Mouse (Mus musculus) hindbrain, embryonic 11.5 days (tissue): ENCODE results near the gene Fgr. TPM values are rescaled to one million over a fixed set of nuclear protein-coding genes. Genes with fewer than 3 reads are reported as not detected.

Source experiments
- ATAC-seq: fragments of 200-750 bp; cut with Nextera tagmentation; 2 replicates; pipeline ENCODE4 v1.8.0; 2017; ENCODE audit warnings: mild to moderate bottlenecking, moderate TSS enrichment, moderate library complexity; ENCODE audit not compliant: low FRiP score
- DNase-seq: peaks from one replicate; pipeline ENCODE4 v3.0.0-alpha.2; 2015; ENCODE audit warnings: low spot score
- H3K27ac ChIP-seq: fragments of 300-500 bp; sonication (generic); 2 replicates; pipeline ENCODE4 v1.5.1; 2014; ENCODE audit warnings: mild to moderate bottlenecking, low read depth, low read length
- H3K27me3 ChIP-seq: fragments of 300-500 bp; sonication (generic); 2 replicates; pipeline ENCODE4 v1.6.1; 2014; ENCODE audit warnings: mild to moderate bottlenecking, low read length, moderate library complexity, mixed read lengths; ENCODE audit not compliant: control insufficient read depth, insufficient read depth
- H3K36me3 ChIP-seq: fragments of 300-500 bp; sonication (generic); 2 replicates; pipeline ENCODE4 v1.6.1; 2014; ENCODE audit warnings: mild to moderate bottlenecking, low read length, moderate library complexity, mixed read lengths; ENCODE audit not compliant: control insufficient read depth, insufficient read depth
- H3K4me1 ChIP-seq: fragments of 300-500 bp; sonication (generic); replicated peaks from 2 replicates; pipeline ENCODE4 v1.6.1; 2014; ENCODE audit warnings: low read length, mixed read lengths; ENCODE audit not compliant: control insufficient read depth, insufficient read depth
- H3K4me2 ChIP-seq: fragments of 300-500 bp; sonication (generic); replicated peaks from 2 replicates; pipeline ENCODE4 v1.6.1; 2014; ENCODE audit warnings: mild to moderate bottlenecking, low read depth, low read length
- H3K4me3 ChIP-seq: fragments of 300-500 bp; sonication (generic); 2 replicates; pipeline ENCODE4 v1.5.1; 2014; ENCODE audit warnings: low read depth, low read length
- H3K9ac ChIP-seq: fragments of 300-500 bp; sonication (generic); 2 replicates; pipeline ENCODE4 v1.6.1; 2014; ENCODE audit warnings: low read depth, low read length
- H3K9me3 ChIP-seq: fragments of 300-500 bp; sonication (generic); 2 replicates; pipeline ENCODE4 v1.6.1; 2016; ENCODE audit warnings: low read length; ENCODE audit not compliant: control insufficient read depth
- WGBS: fragments of 180-500 bp; shearing (Covaris S2); extraction: QIAGEN DNeasy Blood & Tissue Kit; methylation state at CpG from one replicate; pipeline ENCODE4 v1.1.7; 2014; 5-methylcytosine and 5-hydroxymethylcytosine counted together
- polyA plus RNA-seq: library from polyadenylated mRNA; unstranded; fragments of >200 nt; fragmentation: Nextera tagmentation; extraction: Ambion mirVana; gene quantifications from 2 replicates; pipeline ENCODE4 v1.2.1, GENCODE M21; 2014

Gene Fgr
- polyA plus RNA-seq, 1 experiment from 2014 or later = 0.34 TPM

GRCm38 (mm10) chr4:132975791-132976190 is 1.9 kb downstream of the Fgr start:
- Histone ChIP-seq H3K27me3 (peaks cover 28% of the 10 kb centered on the region), H3K9ac (no peak overlapping the region), H3K4me1 (peaks cover 10% of the 10 kb centered on the region), H3K4me2 (no peak overlapping the region), H3K27ac (no peak overlapping the region), H3K9me3 (no peaks in the 10 kb centered on the region), H3K4me3 (no peak overlapping the region), H3K36me3 (no peaks in the 10 kb centered on the region)
- ATAC-seq (no peak), DNase-seq (no peak)
- WGBS = 28% methylated on average over 3 of the region's 3 CpGs

DNA sequence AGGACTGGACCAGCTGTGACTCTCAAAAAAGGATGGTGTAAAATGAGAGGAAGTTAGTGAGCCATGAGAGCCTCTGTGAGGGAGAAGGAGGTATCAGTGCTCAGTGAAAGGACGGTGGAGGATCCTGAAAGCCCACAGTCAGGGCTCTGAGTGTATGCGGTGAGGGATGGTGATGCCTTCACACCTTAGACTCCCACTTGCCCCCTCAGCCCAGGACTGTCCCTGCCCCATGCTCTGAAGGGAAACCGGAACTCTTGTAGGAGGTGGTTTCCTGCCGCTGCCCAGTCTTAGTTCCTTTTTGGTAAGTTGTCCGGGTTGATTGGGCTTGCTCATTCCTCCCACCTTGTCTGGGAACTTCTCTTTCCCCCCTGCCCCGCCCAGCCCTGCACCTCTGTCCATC is 2.8 kb downstream of the Fgr start:
- no peaks in the 10 kb centered on the region for H3K9me3 ChIP-seq
- no peak for ATAC-seq
- DNase-seq = no peak
- H3K9ac ChIP-seq = no peak overlapping the region
- H3K27ac ChIP-seq = no peak overlapping the region
- H3K4me1 ChIP-seq = peaks cover 10% of the 10 kb centered on the region
- peaks cover 28% of the 10 kb centered on the region for H3K27me3 ChIP-seq
- H3K4me3 ChIP-seq = no peak overlapping the region
- no peak overlapping the region for H3K4me2 ChIP-seq
- WGBS = 81% methylated on average over 6 of the region's 6 CpGs
- no peaks in the 10 kb centered on the region for H3K36me3 ChIP-seq

DNA sequence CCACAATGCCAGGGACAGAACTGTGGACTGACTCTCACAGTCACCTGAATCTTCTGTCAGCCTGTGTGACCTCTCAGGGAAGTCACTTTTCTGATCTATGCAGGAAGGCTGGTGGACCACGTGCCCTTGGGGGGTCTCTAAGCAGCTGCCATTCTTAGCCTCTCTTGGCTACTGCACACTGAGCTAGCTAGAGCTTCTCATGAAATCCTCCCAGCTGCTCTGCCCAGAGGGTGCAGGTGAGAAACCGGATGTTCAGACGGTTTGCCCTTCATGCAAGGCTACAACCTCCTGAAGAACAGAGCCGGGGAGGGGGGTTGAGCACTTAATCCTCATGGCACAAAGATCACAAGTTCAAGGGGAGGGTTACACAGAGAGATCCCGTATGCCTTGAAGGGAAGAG is 3.7 kb downstream of the Fgr start:
- peaks cover 10% of the 10 kb centered on the region for H3K4me1 ChIP-seq
- no peak for ATAC-seq
- H3K4me2 ChIP-seq = no peak overlapping the region
- WGBS = 48% methylated on average over 5 of the region's 5 CpGs
- DNase-seq = no peak
- H3K9ac ChIP-seq = no peak overlapping the region
- H3K27me3 ChIP-seq = peaks cover 27% of the 10 kb centered on the region
- no peak overlapping the region for H3K4me3 ChIP-seq
- H3K36me3 ChIP-seq = no peaks in the 10 kb centered on the region
- no peaks in the 10 kb centered on the region for H3K9me3 ChIP-seq
- no peak overlapping the region for H3K27ac ChIP-seq

DNA sequence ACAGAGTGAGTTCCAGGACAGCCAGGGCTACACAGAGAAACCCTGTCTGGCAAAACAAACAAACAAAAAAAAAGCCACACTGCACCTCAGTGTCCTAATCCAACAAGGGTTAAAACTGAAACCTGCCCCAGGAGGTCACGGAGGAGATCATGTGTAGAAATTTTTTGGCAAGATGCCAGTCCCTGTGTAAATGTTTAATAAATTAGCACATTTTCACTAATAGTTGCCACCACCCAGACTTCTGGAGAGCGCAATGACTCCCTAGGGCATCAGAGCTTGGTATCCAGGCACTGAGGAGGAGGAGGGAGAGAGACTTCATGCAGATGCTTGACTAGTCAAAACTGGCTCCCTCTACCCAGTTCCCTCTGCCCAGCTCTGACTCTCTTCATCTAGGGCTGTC is 5.3 kb downstream of the Fgr start:
- DNase-seq = no peak

GRCm38 (mm10) chr4:132981621-132982020 is 7.7 kb downstream of the Fgr start:
- H3K4me2 ChIP-seq = no peak overlapping the region
- H3K27ac ChIP-seq = no peak overlapping the region
- no peaks in the 10 kb centered on the region for H3K9me3 ChIP-seq
- no peak overlapping the region for H3K9ac ChIP-seq
- no peaks in the 10 kb centered on the region for H3K27me3 ChIP-seq
- 84% methylated on average over 6 of the region's 6 CpGs for WGBS
- H3K4me3 ChIP-seq = no peak overlapping the region
- DNase-seq (no peak), ATAC-seq (no peak)
- H3K4me1 ChIP-seq = peaks cover 3% of the 10 kb centered on the region; the same call in 1 of the 2 replicates
- H3K36me3 ChIP-seq = no peaks in the 10 kb centered on the region

More for the DNA sequence above, 5.3 kb downstream of the Fgr start:
- Histone ChIP-seq H3K27ac (no peak overlapping the region), H3K4me1 (peaks cover 10% of the 10 kb centered on the region), H3K27me3 (peaks cover 11% of the 10 kb centered on the region), H3K36me3 (no peaks in the 10 kb centered on the region), H3K9ac (no peak overlapping the region), H3K4me3 (no peak overlapping the region), H3K9me3 (no peaks in the 10 kb centered on the region), H3K4me2 (no peak overlapping the region)
- ATAC-seq = no peak
- 85% methylated on average over 2 of the region's 2 CpGs for WGBS

DNA sequence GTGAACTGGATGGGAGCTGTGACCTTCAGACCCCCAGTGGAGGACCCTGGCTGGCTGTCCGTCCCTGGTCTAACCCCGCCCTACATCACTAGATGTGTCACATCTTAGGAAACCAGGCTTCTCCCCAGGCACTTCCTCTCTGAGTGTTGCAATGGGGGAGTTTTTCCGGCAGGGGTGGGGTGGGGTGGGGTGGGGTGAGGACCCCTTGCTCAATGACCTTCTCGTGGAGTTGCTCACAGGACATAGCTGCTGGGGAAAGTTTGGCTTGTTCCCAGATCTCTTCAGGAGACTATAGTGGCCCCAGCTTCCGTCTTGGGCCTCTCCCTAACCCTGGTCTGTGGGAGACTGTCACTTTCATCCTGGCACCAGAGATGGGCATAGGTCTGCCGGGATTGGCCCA is 9.1 kb downstream of the Fgr start:
- H3K4me2 ChIP-seq = no peak overlapping the region
- H3K4me3 ChIP-seq = no peak overlapping the region
- H3K27me3 ChIP-seq = no peaks in the 10 kb centered on the region
- no peaks in the 10 kb centered on the region for H3K9me3 ChIP-seq
- ATAC-seq (no peak), DNase-seq (no peak)
- H3K4me1 ChIP-seq = peaks cover 3% of the 10 kb centered on the region; the same call in 1 of the 2 replicates
- 69% methylated on average over 6 of the region's 6 CpGs for WGBS
- H3K36me3 ChIP-seq = no peaks in the 10 kb centered on the region
- no peak overlapping the region for H3K27ac ChIP-seq
- H3K9ac ChIP-seq = no peak overlapping the region

DNA sequence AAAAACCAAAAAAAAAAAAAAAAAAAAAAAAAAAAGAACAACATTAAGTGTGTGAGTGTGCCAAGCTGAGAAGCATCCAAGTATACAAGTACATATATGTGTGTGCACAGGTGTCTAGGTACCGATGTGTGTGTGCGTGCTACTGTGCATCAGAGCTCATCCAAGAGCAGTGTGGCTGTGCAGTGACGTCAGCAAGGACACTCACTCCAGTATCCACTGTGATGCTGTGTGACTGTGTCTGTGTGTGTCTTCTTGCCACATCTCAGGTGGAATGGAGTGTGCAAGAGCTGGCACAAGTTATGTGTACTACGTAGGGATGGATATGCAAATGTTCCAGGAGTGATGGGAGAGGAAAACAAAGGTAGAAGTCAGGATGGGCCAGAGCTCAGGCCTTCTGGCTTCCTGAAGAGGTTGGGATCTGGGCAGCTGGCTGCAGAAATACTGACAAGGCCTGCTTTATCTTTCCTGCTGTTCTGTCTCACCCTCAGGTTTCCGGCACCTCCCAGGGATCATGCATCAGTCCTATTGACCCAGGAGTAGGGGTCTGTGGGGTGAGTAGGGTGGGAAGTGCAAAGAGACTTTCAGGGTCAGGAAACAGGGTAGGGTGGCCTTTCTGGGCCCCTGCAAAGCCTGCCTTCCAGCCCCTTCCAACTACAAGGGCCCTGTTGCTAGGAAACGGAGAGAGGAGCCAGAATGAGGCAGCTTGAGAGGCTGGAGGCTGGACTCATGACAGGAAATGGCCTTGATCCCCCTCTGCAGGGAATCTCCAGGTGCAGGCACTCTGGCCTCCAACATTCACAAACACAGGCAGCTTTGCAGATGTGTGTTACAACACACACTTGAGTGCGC is 10.0 kb downstream of the Fgr start:
- H3K9ac ChIP-seq = 0 out of 2 replicates have a peak overlapping the region, but pooled peaks have one; percentile 5
- H3K4me1 ChIP-seq = peaks cover 3% of the 10 kb centered on the region; the same call in 1 of the 2 replicates
- H3K9me3 ChIP-seq = no peaks in the 10 kb centered on the region
- no peak overlapping the region for H3K27ac ChIP-seq
- DNase-seq (peak; percentile 69), ATAC-seq (no peak)
- H3K4me2 ChIP-seq = no peak overlapping the region
- H3K4me3 ChIP-seq = no peak overlapping the region
- WGBS = 46% methylated on average over 7 of the region's 7 CpGs
- H3K36me3 ChIP-seq = no peaks in the 10 kb centered on the region
- no peaks in the 10 kb centered on the region for H3K27me3 ChIP-seq

DNA sequence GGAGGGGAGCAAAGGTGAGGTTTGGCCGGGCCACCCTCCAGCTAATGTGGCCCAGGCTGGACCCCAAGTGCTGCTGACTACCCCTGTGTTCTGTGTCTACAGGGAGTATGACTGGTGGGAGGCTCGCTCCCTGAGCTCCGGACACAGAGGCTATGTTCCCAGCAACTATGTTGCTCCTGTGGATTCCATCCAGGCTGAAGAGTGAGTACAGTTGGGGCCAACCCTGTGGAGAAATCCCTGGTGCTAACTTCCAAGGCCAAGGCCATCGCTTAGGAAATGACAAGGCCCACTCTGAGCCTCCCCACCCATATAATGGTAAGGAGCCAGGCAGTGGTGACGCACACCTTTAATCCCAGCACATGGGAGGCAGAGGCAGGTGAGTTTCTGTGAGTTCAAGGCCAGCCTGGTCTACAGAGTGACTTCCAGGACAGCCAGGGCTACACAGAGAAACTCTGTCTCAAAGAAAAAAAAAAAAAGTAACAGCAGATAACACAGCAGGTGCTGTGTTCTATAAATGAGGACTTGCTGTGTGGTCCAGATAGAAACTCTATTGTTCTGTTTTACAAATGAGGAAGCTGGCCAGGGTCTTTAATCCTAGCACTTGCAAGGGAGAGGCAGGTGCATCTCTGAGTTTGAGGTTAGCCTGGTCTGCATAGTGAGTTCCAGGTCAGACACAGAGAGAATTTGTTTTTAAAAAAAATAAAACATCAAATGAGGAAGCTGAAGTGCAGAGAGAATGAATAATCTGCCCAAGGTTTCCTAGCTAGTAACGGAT is 14.9 kb downstream of the Fgr start:
- DNase-seq (no peak), ATAC-seq (no peak)
- Histone ChIP-seq H3K9me3 (no peaks in the 10 kb centered on the region), H3K36me3 (no peaks in the 10 kb centered on the region), H3K27me3 (no peaks in the 10 kb centered on the region), H3K4me3 (no peak overlapping the region), H3K4me1 (peaks cover 1% of the 10 kb centered on the region; the same call in 1 of the 2 replicates), H3K27ac (no peak overlapping the region), H3K9ac (no peak overlapping the region), H3K4me2 (no peak overlapping the region)
- WGBS = 91% methylated on average over 6 of the region's 6 CpGs
